Mouse (Mus musculus): ENCODE results near the gene Fam205a2. TPM values are rescaled to one million over a fixed set of nuclear protein-coding genes. Genes with fewer than 3 reads are reported as not detected.
"Not testable (repeated sequence)": the region's sequence is repeated elsewhere in the genome, so short reads cannot be mapped to it uniquely, and the experiment has no call there.

The Fam205a2 gene
- polyA plus RNA-seq (2015; fragmentation: Nextera tagmentation; extraction: Ambion mirVana), result not detected in 2 replicates

DNA sequence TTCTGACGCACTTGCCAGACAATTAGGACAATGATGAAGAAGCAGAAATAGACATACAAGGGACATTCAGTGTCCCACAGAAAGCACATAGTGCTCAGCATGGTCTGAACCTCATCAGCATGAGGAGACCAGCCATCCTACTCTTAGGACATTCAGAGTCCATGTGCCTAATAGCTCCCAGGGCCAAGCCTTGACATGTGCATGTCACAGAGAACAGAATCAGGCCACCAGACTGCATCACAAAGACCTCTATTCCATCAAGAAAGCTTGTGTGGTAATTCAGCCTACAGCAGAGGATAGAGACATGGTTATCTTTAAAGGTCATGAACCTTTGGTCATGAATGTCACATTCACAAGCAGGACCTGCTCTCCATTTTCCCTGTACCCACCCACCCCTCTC, at the start of gene Fam205a2:
Fam205a2 (minus strand) TSS at position 101 of the 400 bp plus-strand sequence.
- not testable (repeated sequence) for H3K4me3 ChIP-seq; H3K27me3 ChIP-seq; H3K4me1 ChIP-seq; H3K9me3 ChIP-seq; H3K9ac ChIP-seq (replicated peaks); H3K36me3 ChIP-seq; H3K27ac ChIP-seq (replicated peaks); ATAC-seq (replicated peaks); H3K4me2 ChIP-seq (replicated peaks)
- WGBS, result no CpG with 5 or more reads among the region's 1 CpGs

Other genes starting within 250 kb of the Fam205a2 start
- not detected in 2 replicates for gene Gm21953, start 233.9 kb downstream of the Fam205a2 start, polyA plus RNA-seq (2015; fragmentation: Nextera tagmentation; extraction: Ambion mirVana)
- not detected in 2 replicates for gene Fam205a3, start 209.8 kb downstream of the Fam205a2 start, polyA plus RNA-seq (2015; fragmentation: Nextera tagmentation; extraction: Ambion mirVana)
- not detected in 2 replicates for gene Gm21586, start 88.8 kb downstream of the Fam205a2 start, polyA plus RNA-seq (2015; fragmentation: Nextera tagmentation; extraction: Ambion mirVana)
- 0.09 and 0.19 TPM in 2 replicates for gene Gm2163, start 61.4 kb downstream of the Fam205a2 start, polyA plus RNA-seq (2015; fragmentation: Nextera tagmentation; extraction: Ambion mirVana)
- gene Gm10591, start 84.0 kb upstream of the Fam205a2 start, polyA plus RNA-seq (2015; fragmentation: Nextera tagmentation; extraction: Ambion mirVana), result not detected in 2 replicates
- not detected in 2 replicates for gene Gm2564, start 101.5 kb upstream of the Fam205a2 start, polyA plus RNA-seq (2015; fragmentation: Nextera tagmentation; extraction: Ambion mirVana)
- gene Ccl27b, start 127.1 kb upstream of the Fam205a2 start, polyA plus RNA-seq (2015; fragmentation: Nextera tagmentation; extraction: Ambion mirVana), result not detected in 2 replicates
- not detected in 2 replicates for gene Il11ra2, start 133.7 kb upstream of the Fam205a2 start, polyA plus RNA-seq (2015; fragmentation: Nextera tagmentation; extraction: Ambion mirVana)
- 0.70 and 0.98 TPM in 2 replicates for gene 4930578G10Rik, start 207.4 kb upstream of the Fam205a2 start, polyA plus RNA-seq (2015; fragmentation: Nextera tagmentation; extraction: Ambion mirVana)
- 0.43 and 0.51 TPM in 2 replicates for gene Ccl19, start 228.4 kb upstream of the Fam205a2 start, polyA plus RNA-seq (2015; fragmentation: Nextera tagmentation; extraction: Ambion mirVana)
- 0.59 and 0.80 TPM in 2 replicates for gene Ccl21a, start 245.8 kb upstream of the Fam205a2 start, polyA plus RNA-seq (2015; fragmentation: Nextera tagmentation; extraction: Ambion mirVana)

All from forebrain, embryonic 15.5 days (tissue).